Mouse (Mus musculus) heart, postnatal 10 days (tissue): Measurements from ENCODE around the gene Hmx1. TPM values are rescaled to one million over a fixed set of nuclear protein-coding genes. Genes with fewer than 3 reads are reported as not detected.

Experiments
- DNase-seq, 2 experiments: peaks; one replicate each; pipeline ENCODE4 v3.0.0; 2021
- intact Hi-C: fragments of 180-260 bp; cut with DNase I; formaldehyde crosslinking; loops from one replicate; pipeline ENCODE4 v1.15.1; 2025
- total RNA-seq, 2 experiments: library from RNA; stranded (reverse); gene quantifications; 2 replicates each; pipeline ENCODE4 v1.2.3; 2021

Hmx1 gene
- total RNA-seq, 2 experiments from 2014 or later = not detected

DNA sequence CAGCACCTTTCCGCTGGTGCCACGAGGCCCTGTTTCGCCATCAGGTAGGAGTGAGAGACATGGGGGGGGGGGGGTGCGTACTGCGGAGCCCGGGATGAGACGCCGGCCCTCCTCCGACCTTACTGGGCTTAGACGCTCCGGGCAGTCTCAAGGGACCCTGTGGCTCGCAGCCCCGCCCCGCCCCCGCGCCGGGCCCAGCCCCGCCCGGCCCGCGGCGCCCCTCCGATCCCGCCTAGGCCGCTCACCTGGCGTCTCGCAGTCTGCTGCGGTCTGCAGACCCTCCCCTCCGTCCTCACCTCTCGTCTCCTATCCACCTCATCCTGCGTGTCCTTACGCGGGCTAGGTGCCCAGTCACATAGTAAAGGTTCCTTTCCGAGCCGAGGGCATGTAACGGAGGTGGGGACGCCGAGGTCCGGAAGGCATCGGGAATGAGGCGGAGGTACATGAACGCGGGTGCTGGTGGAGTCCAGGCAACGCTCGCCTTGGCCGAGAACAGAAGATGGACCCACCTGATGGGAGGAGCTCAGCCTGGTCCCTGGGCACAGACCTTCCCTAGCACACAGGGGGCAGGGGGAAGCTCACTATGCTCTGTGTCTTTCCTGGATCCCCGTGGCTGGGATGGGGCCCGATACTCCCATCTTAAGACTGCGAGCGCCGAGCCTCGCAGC lies 8.9 kb downstream of the Hmx1 start:
- intact Hi-C loops = no loop called here
- no peak for DNase-seq

DNA sequence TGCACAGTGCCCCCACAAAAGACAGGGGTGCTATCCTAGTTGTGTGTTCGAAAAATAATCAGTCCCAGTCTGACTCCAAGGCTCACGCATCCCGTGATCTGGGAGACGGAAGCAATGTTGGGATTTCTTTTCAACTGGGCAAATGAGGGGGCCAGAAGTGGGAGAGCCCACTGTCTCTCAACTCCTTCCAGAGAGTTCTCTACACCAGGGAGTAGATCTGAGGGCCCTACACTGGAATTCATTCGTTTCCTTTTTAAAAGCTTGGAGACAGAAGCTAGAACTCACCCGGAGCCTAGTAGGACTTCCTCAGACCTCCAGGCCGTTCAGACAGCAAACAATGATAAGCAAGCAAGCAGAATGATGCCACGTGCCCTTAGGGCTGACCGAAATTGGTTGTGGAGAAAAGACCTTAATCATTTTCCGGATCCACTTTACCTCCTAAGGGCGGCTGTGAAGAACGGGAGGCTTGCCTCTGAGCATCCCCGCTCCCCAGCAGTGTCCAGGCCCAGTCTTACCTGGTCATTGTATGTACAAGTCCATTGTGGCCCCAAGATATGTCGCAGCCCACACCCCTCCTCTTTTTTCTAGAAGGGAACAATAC lies 9.5 kb downstream of the Hmx1 start:
- intact Hi-C loops = no loop called here
- no peak for DNase-seq

DNA sequence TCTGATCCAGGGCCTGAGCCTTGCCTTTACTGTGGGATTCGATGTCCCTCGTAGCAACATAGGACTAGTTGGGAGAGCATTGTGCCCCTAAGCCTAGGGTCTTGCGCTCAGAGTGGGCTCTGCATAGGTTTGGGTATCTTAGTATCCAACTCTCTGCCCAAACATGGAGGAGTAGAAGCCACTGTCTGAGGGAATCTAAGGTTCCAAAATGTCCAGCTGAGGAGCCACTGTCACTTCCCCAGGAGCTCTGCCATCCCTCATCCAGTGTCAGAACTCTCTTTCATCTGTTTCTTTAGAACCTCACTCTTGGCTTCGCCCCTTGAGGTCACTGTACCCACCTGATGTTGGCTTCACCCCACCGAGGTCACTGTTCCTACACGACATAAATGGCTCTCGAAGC lies 10.2 kb downstream of the Hmx1 start:
- intact Hi-C loops = no loop called here

DNA sequence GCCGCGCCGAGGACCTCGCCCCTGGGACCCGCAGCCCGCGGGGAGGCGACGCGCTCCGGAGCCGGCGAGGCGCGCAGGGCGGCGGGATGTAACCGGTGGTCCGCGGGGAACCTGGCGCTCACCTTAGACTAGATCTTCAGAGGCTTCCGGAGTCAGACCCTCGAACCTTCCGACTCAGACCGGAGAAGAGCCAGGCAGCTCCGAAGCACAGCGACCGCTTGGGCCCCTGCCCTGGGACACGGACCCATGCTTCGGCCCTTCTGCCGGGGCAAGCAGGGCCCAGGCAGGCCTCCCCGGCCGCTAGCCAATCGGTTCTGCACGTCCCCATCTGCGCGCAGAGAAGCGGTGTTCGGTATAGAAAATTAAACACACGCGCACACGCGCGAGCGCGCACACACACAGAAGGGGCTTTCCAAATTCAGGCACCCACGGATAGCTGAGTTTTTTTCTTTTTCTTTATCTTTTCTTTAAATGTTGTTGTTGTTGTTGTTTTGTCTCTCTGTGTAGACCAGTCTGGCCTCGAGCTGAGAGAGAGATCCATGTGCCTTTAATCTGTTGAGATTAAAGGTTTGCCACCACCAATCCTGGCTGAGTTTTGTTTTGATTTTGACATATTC lies 10.9 kb downstream of the Hmx1 start:
- intact Hi-C loops = no loop called here
- no peak for DNase-seq

More for the DNA sequence above, 10.2 kb downstream of the Hmx1 start:
- no peak for DNase-seq

DNA sequence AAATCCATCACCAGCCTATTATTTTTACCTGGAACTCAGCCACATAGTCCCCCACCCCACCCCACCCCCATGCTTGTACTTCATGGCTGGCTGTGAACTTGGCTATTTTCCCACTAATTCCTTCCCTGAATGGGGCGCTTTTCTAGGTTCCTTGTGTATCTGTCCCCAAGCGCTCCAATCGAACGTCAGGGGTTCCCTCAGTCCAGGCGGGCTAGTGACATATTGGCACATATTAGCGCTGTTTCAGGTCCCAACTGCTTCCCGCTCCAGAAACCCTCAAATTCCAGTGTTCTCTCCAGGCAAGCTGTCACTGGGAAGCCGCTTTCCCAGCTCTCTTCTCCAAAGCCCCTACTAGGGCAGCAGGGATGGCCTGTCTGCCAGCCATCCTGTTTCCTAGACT lies 12.3 kb downstream of the Hmx1 start:
- intact Hi-C loops = no loop called here
- no peak for DNase-seq

DNA sequence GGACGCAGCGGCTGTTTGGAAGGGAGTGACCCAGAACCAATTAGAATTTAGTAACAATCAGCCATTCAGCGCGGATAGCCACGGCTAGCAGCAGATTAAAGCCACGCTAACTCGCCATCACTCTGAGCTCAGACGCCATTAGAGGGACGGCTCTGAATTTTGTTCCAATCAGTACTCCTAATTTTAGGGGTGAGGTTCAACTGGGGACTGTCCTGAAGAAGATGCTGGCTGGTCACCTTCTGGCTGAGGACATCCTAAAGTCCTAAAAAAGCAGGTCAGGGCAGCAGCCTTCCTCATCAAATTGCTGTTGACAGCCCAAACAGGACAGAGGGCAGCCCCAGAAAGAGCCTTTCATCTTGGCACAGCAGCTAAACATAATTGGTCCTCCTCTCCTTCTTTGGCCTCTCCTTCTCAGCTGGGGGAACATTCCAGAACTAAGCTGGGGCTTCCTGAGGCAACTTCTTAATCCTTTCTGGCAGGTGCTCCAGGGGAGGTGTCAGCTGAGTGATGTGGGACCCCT lies 18.6 kb downstream of the Hmx1 start:
- no peak for DNase-seq
- intact Hi-C loops = no loop called here

DNA sequence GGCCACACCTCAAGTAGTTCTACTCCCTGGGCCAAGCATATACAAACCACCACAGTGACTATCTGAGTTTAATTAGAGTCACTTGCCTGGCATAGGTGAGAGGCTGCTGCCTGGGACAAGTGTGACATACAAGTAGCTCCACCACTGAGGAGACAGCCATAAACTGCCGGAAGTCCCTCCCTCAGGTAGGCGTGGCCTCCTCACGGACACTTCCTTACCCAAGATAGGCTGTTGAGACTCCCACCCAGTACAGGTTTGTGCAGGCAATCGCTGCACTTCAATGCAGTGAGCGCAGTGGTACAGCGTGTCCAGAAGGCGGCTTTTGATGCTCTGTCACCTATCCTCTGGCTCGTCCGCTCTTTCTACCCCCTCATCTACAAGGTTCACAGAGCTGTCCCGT lies 22.1 kb downstream of the Hmx1 start:
- no peak for DNase-seq
- intact Hi-C loops = no loop called here

DNA sequence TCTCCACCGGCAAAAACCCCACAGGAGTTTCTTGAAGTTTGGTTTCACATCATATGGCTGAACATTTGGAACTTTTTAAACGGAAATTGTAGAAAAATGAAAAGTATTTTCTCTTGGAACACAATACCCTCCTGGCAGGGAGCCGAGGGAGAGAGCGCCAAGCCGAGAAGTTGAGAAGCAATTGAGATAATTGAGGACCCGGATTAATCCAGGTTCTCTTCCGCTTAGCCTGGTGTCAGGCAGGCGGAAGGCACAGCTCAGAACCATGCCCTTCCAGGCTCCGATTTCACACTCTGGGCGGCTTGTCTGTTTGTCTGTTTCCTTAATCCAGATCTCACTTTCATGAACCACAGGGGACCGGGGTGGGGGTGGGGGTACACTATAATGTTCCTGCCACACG lies 23.9 kb downstream of the Hmx1 start:
- intact Hi-C loops = no loop called here
- DNase-seq = no peak

DNA sequence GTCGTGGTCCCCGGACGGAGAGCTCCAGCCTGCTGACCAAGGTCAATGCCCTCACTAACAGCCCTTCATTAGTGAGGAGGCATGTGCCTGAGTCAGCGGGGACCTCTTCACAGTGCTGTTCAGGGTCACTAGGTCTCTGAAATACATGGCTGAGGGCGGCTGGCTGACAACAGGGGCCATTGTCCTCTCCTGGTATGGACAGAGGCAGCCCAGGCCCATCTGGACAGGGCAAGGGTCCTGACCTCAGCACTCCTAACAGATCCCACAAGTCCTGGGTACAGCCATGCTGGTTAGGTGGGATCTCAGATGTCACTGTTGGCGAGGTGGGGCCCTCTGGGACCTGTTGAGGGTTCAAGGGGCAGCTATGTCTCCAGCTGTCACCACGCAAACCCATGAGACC lies 28.8 kb downstream of the Hmx1 start:
- DNase-seq = no peak

DNA sequence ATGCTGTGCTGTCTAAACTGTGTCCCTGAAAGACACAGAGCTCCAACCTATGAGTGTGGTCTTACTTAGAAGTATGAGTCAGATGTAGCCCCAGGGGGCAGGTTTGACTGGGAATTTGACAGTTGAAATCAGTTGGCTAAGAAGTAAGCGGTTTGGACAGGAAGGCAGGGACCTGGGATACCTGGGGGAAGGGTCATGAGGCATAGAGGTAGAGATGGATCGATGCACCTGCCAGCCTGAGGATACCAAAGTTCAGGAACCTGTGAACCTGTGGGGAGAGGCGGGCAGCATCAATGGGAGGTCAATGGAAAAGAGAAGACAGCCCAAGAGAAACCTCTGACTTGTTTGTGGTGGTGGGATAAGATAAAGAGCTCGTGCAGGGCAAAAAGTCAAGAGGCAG lies 32.7 kb downstream of the Hmx1 start:
- DNase-seq = no peak
- intact Hi-C loops = no loop called here

More for the DNA sequence above, 28.8 kb downstream of the Hmx1 start:
- intact Hi-C loops = no loop called here

DNA sequence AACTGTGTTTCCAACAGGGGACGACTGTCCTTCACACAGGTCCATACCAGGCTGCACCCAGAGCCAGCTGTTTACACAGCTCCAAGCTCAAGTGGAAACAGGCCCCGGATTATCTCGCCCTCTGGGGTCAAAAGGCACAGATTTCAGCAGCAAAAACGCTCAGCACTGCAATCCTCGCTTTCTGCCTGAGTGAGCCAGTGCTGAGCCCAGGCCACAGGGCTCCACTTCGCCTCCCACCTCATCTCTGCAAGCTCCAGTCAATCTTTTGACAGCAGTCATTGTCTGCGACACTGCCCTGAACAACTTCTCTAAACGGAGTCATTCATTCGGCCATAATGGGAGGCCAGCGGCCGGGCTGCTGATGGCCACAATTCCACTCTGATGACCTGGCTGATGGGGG lies 36.3 kb downstream of the Hmx1 start:
- intact Hi-C loops = no loop called here

DNA sequence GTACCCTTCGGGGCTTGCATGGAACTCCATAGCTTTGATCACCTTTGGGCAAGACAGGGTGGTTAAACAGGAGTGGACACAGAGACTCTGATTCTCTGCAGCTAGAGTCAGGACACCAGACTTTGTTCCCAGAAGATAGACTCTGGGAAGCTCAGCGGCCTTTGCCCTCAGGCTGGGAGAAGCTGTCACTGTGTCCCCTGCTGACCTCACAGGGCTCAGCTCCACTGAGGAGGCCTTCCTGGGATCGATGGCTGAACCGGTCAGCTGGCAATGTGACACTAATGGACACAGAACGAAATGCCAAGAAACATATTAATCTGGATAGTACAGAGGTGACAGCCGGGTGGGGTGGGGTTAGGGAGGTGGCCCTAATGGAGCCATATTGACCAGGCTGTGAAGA lies 39.0 kb downstream of the Hmx1 start:
- intact Hi-C loops = no loop called here
- DNase-seq = no peak

More for the DNA sequence above, 36.3 kb downstream of the Hmx1 start:
- no peak for DNase-seq

DNA sequence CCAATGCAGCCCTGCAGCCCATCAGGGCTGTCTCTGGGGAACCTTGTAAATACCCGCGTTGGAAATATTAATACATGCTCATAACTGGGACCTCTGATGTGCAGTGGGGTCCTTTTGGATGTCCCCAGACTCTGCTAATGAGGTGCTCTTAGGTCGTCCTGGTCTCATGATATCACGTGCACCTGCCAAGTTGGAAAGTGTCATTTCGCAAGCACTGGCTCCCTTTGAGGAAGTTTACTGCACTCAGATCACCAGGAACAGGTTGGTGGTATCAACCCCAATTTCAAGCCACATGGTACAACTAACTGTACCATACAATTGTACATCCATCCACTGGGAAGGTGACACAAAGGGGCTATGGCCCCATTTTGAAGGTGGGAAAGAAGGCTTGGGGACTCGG lies 39.5 kb downstream of the Hmx1 start:
- no peak for DNase-seq

DNA sequence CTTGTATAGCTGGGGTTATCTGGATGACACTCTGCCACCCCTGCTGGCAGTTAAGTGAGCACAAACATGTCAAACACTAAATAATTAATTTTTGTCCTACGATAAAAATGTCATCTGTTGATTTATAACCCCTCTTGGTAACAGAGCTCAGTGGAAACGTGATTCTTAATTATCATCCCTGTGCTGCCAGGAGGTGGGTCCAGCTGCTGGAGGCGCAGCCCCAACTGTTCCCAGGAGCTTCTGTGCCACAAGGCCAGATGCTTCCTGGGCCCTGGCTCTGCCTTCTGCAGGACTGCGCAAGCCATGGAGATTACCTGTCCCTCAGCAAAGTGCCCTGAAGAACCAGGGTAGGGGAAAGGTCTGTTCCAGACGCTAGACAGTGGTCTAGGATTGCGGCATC lies 43.2 kb downstream of the Hmx1 start:
- intact Hi-C loops = no loop called here
- DNase-seq = no peak

More for the DNA sequence above, 39.5 kb downstream of the Hmx1 start:
- intact Hi-C loops = no loop called here

DNA sequence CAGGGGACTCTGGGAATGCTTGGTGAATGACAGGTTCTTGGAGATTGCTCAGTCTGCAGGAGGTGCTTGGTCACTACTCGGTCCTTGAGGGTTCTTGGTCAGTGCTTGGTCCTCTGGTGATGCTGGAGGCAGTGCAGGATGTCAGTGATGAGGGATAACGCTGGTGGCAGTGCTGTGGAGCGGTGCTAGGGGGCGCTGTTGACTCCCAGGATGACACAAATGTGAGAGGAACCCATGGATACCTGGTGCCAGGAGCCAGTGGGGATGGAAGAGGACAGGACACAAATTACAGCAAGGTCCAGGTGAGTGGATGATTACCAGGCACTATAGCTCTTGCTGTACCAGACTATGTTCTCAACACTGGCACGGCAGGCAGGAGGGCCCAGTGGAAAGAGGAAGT lies 45.1 kb downstream of the Hmx1 start:
- intact Hi-C loops = no loop called here

DNA sequence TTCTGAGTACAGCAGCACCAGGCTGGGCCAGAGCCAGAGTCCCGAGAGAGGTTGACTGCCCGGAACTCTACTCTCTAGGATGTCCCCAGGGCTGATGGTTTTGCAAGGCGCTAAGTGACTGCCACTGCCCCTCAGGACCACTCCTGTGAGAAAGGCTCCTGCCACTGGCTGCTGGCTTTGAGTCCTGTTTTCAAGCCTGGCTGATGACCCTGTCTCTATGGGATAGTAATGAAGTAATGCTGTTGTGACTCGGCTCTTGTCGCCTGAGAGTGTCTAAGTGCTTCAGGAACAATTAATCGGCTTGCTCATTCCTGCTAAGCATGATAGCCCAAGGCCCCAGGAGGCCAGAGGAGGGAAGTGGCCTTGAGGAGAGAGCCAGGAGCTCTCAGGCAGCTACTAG lies 45.8 kb downstream of the Hmx1 start:
- DNase-seq = peak; percentile 5 to 15
- intact Hi-C loops = no loop called here

More for the DNA sequence above, 45.1 kb downstream of the Hmx1 start:
- no peak for DNase-seq

DNA sequence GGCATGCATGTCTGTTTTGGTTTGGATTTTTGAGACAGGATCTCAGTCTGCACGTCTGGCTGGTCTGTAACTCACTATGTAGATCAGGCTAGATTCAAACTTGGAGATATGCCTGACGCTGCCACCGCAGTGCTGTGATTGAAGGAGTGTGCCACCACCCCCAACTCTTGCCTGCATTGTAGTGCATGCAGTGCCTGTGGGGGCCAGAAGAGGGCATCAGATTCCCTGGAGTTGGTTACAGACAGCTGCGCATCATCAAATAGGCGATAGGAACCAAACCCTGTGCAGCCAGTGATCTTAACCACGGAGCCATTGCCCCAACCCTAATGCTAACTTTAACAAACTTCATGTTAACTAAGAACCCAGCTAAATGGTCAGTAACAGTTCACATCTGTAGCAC lies 49.9 kb downstream of the Hmx1 start:
- DNase-seq = no peak
- intact Hi-C loops = no loop called here

DNA sequence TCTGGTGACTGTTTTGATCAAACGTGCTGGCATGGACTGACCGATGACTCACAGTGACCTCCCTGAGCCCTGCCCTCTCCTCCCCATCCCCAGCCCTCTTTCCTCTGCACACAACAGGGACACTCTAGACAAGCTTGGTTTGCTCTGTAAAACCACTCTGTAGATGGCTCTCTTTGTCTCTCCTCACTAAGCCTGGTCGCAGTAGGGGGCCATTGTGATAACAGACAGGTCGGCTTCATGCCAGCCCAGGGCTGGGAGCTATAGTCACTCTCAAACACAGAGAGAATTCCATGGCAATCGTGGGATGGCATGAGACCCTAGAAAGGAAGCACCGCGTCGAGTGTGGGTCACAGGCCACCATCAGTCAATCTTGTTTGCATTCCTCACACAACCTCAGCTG lies 51.6 kb downstream of the Hmx1 start:
- DNase-seq = no peak
- intact Hi-C loops = no loop called here

DNA sequence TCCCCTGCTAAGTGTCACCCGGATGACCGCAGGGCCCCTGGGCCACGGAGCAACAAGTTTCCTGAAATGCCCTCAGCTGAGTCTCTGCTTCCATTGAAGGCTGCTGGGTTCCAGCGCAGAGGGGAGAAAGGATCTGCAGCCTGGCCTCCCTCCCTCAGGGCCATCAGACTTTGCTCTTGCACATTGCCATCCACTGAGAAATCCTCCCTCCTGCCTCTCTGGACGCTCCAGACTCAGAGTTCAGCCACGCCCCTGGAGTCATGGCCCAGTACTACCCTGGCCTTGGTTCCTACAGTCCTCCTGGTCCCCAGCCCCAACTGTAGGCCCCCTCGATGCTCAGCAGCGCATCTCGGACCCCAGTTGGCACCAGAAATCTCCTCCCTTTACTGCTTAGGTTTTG lies 52.5 kb downstream of the Hmx1 start:
- DNase-seq = no peak
- intact Hi-C loops = no loop called here

DNA sequence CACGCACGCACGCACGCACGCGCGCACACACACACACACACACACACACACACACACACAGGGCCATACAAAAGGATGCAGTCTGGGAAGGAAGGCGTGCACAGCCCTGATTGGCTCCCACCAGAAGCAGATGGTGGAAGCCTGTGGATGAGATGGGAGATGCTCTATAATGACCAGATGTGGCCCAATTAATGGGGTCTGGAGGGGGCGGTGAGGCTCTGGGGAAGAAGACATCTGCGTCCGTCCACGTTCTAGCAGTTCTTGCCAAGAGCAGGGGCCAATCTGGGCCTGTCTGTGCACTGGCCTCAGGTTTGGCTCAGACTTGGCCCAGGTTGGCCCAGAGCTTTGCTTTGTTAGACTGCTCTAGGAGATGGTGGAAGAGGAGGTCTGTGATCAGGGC lies 55.8 kb downstream of the Hmx1 start:
- DNase-seq = no peak
- intact Hi-C loops = no loop called here

DNA sequence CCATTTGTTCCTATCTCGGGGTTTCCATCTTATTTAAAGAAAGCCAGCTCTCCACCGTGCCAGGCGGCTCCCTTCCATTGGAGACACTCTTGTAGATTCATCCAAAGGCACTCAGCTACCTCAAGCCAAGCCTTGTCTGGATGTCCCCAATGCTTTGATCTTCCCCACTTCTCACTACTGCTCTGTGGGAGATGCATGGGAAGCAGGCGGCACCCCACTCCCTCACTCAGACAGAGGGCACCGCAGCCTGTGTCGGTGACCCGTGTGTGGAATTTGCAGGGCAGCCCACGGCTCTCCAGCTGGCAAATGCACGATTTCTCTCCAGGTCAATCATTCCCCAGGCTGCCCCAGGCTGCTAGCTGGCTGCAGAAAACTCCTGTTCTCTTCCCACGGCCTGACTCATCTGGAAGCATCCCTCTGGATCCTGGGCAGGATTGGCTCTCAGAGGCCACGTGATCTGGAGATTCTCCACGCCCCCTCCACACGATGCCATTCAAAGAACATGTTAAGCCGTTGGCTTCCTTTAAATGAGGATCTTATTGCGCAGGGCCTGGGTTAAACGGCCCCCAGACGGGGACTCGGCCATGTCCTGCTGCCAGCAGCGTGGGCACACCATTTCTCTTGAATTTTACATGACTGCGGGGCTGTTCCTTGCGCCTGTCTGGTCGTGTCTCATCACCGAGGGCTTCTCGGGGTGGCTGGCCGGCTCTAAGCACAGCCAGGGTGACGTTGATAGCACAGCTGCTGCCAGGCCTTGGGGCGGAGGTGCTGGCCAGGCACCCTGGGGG lies 58.9 kb downstream of the Hmx1 start:
- DNase-seq = peak; percentile 20 to 42
- intact Hi-C loops = no loop called here
